Mouse (Mus musculus): ENCODE measurements around the gene Arhgap30. TPM values are rescaled to one million over a fixed set of nuclear protein-coding genes. Genes with fewer than 3 reads are reported as not detected.

Gene Arhgap30
- polyA plus RNA-seq, 1 experiment from 2014 or later, result 1.4 TPM

DNA sequence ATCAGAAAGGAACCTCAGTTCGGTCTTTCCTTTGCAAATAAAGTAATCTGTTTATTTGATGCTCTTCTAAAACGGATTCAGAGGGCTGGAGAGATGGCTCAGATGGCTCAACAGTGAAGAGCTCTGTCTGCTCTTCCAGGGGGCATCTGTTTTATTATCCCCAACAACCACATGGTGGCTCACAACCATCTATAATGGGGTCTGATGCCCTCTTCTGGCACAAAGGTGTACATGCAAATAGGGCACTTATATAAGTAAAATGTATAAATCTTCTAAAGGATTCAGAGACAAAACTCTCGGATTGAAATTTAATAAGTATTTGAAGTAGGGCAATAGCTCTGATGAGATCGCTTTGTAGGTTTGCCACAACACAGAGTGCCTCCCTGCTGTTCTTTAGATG, 30.3 kb upstream of the Arhgap30 start:
- H3K27ac ChIP-seq (replicated peaks), result no peak overlapping the region
- H3K4me3 ChIP-seq, result no peak overlapping the region
- no peaks in the 10 kb centered on the region for H3K27me3 ChIP-seq
- H3K9ac ChIP-seq (replicated peaks), result no peak overlapping the region
- no peak overlapping the region for H3K4me2 ChIP-seq (replicated peaks)
- no peaks in the 10 kb centered on the region for H3K9me3 ChIP-seq
- peaks cover 14% of the 10 kb centered on the region for H3K4me1 ChIP-seq
- H3K36me3 ChIP-seq, result peaks cover 21% of the 10 kb centered on the region; the same call in 1 of the 2 replicates
- WGBS, result 83% methylated on average over 4 of the region's 4 CpGs
- no peak for ATAC-seq (ENCODE audit: low FRiP score, low read depth)

DNA sequence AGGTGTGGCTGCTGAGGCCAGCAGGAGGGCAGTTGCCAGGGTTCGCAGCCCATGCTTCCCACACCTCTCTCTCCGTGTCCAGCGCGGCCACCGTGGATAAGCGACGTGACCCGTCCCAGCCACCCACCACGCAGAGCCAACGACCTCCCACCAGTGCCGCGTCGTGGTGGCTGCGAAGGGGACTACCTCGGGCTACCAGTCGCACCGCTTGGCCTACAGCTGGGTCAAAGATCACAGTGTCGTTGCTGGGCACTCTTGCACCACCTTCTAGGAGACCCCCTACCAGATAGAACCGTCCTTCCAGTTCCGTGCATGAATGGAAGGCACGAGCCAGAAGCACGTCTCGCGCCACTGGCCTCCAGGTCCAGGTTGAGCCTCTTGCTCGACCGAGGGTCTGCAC, 28.5 kb upstream of the Arhgap30 start:
- peak overlapping the region; percentile 76 for H3K4me2 ChIP-seq (replicated peaks)
- no peaks in the 10 kb centered on the region for H3K27me3 ChIP-seq
- H3K4me3 ChIP-seq, result peak overlapping the region; percentile 47
- H3K27ac ChIP-seq (replicated peaks), result peak overlapping the region; percentile 63
- no peaks in the 10 kb centered on the region for H3K9me3 ChIP-seq
- H3K36me3 ChIP-seq, result peaks cover 21% of the 10 kb centered on the region; the same call in 1 of the 2 replicates
- peaks cover 14% of the 10 kb centered on the region for H3K4me1 ChIP-seq
- no peak; the same call in 1 of the 2 replicates for ATAC-seq (ENCODE audit: low FRiP score, low read depth)
- 3% methylated on average over 26 of the region's 26 CpGs for WGBS
- peak overlapping the region; percentile 61 for H3K9ac ChIP-seq (replicated peaks)

DNA sequence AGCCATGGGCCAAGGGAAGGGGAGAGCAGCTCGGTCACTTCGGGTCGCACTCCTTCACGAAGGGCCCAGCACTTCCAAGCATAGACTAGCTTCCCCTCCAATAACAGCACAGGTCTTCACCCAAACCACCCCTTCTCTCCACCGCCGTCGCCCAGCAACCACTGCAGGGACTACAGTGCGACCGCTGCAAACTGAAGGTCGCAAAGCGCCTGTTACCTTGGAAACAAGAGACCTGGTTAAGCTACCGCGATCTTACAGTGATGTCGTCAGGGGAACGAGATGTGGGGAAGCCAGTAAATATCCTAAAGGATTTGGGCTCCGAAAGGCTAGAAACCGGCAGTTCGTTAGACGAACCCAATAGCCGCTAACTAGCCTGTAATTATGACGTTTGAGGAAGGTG, 28.1 kb upstream of the Arhgap30 start, which contains the start of gene Klhdc9:
Gene Klhdc9, minus strand, starts transcription at position 143 of the 400 bp plus-strand sequence.
- peak within 1 kb of the TSS; percentile 76 for H3K4me2 ChIP-seq (replicated peaks)
- under 1% methylated on average over 21 of the region's 21 CpGs for WGBS
- peak; percentile 95 for ATAC-seq (ENCODE audit: low FRiP score, low read depth)

DNA sequence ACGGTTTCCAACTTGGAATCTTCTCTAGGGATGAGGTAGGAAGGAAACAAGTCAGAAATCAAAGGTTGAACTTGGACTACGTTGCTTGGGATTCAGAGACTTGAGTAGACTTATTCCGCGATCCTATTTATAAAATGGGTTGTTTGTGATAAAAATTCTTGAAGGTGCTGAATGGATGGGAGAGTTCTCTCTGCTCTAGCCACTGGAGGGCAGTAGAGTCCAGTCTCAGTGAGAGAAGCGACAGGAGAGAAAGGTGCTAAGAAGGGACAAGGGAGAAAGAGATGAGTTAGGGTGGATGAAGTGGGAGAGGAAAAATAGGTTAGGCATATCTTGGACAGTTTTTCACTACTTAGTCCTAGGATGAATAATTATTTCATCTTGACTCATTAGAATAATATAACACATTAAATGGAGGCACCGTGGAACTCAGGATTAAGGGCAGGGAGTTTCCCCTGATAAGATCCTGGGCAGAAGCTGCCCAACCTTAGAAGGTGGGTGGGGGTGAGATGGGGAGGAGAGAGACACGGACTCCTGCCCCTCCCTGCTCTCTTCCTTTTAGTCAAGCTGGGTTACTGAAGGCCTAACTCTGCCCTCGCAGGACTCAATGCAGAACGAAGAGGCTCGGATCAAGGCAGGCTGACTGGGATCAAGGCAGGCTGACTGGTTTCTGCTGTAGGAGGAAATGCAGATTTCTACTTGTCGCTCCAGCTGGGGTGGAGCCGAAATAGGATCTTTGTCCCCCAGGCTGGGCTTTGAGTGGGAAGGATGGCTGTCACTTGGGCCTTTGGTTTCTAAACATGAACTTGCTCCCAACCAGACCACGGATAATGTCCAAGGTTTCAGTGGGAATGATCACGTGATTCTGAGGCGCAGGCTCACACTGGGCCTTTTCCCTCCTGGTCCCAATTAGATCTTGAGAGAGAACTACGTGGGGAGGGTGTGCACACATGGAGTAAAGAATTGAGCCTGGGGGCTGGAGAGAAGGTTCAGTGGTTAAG, 27.3 kb upstream of the Arhgap30 start:
- 32% methylated on average over 16 of the region's 16 CpGs for WGBS
- Histone ChIP-seq H3K4me1 (peaks cover 14% of the 10 kb centered on the region), H3K4me3 (peak overlapping the region; percentile 47), H3K27me3 (no peaks in the 10 kb centered on the region), H3K9ac (replicated peaks) (peak overlapping the region; percentile 61), H3K36me3 (peaks cover 19% of the 10 kb centered on the region; the same call in 1 of the 2 replicates), H3K9me3 (no peaks in the 10 kb centered on the region), H3K27ac (replicated peaks) (peak overlapping the region; percentile 63), H3K4me2 (replicated peaks) (peak overlapping the region; percentile 76)
- ATAC-seq (ENCODE audit: low FRiP score, low read depth), result peak; percentile 42

More for the DNA sequence above, 28.1 kb upstream of the Arhgap30 start, which contains the start of gene Klhdc9:
- peak within 1 kb of the TSS; percentile 61 for H3K9ac ChIP-seq (replicated peaks)
- H3K27me3 ChIP-seq, result no peaks in the 10 kb centered on the region
- H3K4me1 ChIP-seq, result peaks cover 14% of the 10 kb centered on the region
- H3K4me3 ChIP-seq, result peak within 1 kb of the TSS; percentile 47
- H3K36me3 ChIP-seq, result peaks cover 21% of the 10 kb centered on the region; the same call in 1 of the 2 replicates
- H3K9me3 ChIP-seq, result no peaks in the 10 kb centered on the region
- H3K27ac ChIP-seq (replicated peaks), result peak within 1 kb of the TSS; percentile 63

DNA sequence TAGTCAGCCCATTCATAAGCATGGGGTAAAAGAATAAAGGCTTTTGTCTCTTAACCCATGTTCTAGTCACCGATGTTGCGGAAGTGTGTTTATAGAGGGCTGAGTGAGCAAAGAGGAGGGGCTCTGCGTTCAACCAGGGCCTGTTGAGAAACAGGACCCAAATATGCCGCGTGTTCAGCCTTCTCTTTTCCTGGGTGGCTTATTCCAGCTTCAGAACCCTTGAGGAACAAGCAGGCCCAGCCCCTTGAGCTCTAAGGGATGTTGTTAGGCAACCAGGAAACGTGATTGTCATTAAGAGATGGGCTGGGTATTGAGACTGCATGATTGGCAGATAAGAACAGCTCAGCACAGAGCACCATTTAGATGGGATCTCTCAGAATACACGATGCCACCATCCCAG, 22.8 kb upstream of the Arhgap30 start:
- Histone ChIP-seq H3K36me3 (no peaks in the 10 kb centered on the region), H3K9ac (replicated peaks) (no peak overlapping the region), H3K27me3 (peaks cover 10% of the 10 kb centered on the region; the same call in 1 of the 2 replicates), H3K4me2 (replicated peaks) (no peak overlapping the region), H3K4me1 (peaks cover 3% of the 10 kb centered on the region; the same call in 1 of the 2 replicates), H3K4me3 (no peak overlapping the region), H3K9me3 (no peaks in the 10 kb centered on the region), H3K27ac (replicated peaks) (no peak overlapping the region)
- WGBS, result 67% methylated on average over 7 of the region's 7 CpGs
- no peak for ATAC-seq (ENCODE audit: low FRiP score, low read depth)

DNA sequence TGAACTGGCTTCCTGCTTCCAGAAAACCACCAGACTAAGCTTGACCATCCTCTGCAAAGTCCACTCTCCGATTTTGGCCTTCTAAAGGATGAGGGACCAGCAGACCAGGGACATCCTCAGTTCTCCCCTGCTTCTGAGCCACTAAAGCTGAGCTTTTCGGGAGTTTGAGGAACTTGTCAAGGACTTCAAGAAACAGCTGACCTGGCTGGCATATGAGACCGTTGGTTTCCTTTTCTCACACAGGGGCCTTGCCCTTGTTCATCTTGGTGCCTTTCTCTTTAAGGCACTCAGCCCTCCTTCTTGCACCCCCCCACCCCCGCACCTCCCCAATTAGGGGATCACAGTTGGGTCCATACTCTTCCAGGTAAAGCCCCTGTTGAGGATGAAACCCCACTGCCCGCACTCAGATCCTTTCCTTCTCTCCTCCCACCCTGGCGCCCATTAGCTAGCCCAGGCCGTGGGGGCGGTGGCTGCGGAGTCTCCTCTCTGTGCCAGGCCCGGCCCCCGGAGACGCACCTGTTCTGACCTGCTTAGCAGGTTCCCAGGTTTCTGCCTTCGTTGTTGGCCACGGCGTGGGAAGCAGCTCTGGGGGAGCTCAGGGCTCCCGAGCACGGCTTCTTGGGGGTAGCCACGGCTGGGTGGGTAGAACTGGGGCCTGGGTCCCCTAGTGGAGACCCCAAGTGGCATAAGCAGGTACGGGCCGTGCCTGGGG, 18.8 kb upstream of the Arhgap30 start, which contains the start of gene Nectin4:
Gene Nectin4, plus strand, starts transcription at position 255 of the 712 bp plus-strand sequence.
- no peaks in the 10 kb centered on the region for H3K9me3 ChIP-seq
- no peak for ATAC-seq (ENCODE audit: low FRiP score, low read depth)
- no peak within 1 kb of the TSS for H3K27ac ChIP-seq (replicated peaks)
- no peaks in the 10 kb centered on the region for H3K36me3 ChIP-seq
- H3K4me2 ChIP-seq (replicated peaks), result no peak within 1 kb of the TSS
- no peak within 1 kb of the TSS for H3K4me3 ChIP-seq
- WGBS, result 55% methylated on average over 20 of the region's 20 CpGs
- H3K27me3 ChIP-seq, result peaks cover 20% of the 10 kb centered on the region
- H3K4me1 ChIP-seq, result peaks cover 5% of the 10 kb centered on the region
- no peak within 1 kb of the TSS for H3K9ac ChIP-seq (replicated peaks)

DNA sequence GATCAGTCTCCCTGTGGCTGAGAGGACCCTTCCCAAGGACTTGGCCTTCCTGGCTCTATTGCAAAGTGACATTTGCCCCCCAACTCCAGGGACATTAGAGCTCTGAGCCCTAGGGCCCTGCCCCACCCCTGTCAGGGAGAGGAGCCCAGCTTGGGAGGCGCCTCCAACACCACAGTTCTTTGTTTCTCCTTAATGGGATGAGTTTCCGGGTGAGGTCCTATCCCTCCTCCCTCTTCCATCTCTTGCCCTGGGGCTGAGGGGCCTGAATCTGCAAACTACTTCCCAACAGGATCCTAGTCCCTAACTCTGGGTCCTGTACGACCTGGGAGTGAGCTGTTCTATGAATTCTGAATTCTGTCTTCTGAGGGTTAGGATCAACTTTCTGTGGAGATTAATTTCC, 15.9 kb upstream of the Arhgap30 start:
- H3K4me1 ChIP-seq, result peaks cover 5% of the 10 kb centered on the region
- H3K9me3 ChIP-seq, result no peaks in the 10 kb centered on the region
- no peak overlapping the region for H3K4me2 ChIP-seq (replicated peaks)
- H3K27me3 ChIP-seq, result peaks cover 23% of the 10 kb centered on the region
- no peak overlapping the region for H3K27ac ChIP-seq (replicated peaks)
- H3K9ac ChIP-seq (replicated peaks), result no peak overlapping the region
- 45% methylated on average over 3 of the region's 3 CpGs for WGBS
- ATAC-seq (ENCODE audit: low FRiP score, low read depth), result no peak
- H3K4me3 ChIP-seq, result no peak overlapping the region
- H3K36me3 ChIP-seq, result no peaks in the 10 kb centered on the region

DNA sequence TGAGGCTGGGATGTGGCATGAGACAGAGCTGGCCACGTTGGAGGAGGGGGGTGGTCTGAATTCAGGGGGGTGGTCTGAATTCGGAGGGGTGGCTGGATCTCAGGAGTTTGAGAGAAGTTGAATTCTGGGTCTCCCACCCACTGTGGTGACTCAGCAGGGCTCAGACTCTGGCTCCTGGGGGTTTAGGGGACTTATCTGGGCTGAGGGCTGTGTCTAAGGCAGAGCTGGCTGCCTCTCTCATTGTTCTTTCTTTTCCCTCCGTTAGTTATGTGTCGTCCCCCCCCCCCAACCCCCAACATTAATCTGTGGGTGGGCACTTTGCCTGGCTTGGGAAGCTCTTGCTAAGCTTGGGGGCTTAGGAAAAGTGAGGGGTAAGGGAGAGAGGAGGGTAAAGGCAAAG, 14.8 kb upstream of the Arhgap30 start:
- peaks cover 5% of the 10 kb centered on the region for H3K4me1 ChIP-seq
- H3K9me3 ChIP-seq, result no peaks in the 10 kb centered on the region
- no peak for ATAC-seq (ENCODE audit: low FRiP score, low read depth)
- WGBS, result 0% methylated on average over 4 of the region's 4 CpGs
- H3K9ac ChIP-seq (replicated peaks), result no peak overlapping the region
- peaks cover 32% of the 10 kb centered on the region for H3K27me3 ChIP-seq
- no peak overlapping the region for H3K27ac ChIP-seq (replicated peaks)
- H3K36me3 ChIP-seq, result no peaks in the 10 kb centered on the region
- no peak overlapping the region for H3K4me3 ChIP-seq
- no peak overlapping the region for H3K4me2 ChIP-seq (replicated peaks)

DNA sequence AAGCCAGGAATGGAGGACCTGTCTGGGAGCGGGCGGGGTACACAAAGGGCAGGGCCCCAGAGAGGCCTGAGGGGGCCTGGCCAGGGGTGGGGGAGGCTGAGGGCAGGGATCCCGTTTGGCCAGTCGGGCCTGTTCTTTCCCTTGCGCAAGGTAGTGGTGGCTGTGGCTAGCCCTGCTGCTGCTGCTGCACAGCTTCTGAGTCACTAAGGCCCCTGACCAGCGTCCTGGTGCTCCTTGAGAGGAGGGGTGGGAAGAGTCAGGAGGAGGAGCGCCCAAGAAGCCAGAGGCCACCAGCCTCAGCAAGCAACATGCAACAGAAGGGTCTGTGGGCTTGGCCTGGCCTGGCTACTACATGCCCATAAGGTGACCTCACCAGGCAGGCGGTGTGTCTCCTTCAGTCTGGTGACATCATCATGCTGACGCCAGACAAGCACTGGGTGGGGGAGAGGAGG, 13.1 kb upstream of the Arhgap30 start:
- ATAC-seq (ENCODE audit: low FRiP score, low read depth), result no peak
- Histone ChIP-seq H3K9ac (replicated peaks) (no peak overlapping the region), H3K4me3 (no peak overlapping the region), H3K4me2 (replicated peaks) (no peak overlapping the region), H3K36me3 (no peaks in the 10 kb centered on the region), H3K9me3 (no peaks in the 10 kb centered on the region), H3K4me1 (peaks cover 16% of the 10 kb centered on the region), H3K27me3 (peaks cover 37% of the 10 kb centered on the region), H3K27ac (replicated peaks) (no peak overlapping the region)
- 38% methylated on average over 8 of the region's 9 CpGs for WGBS

DNA sequence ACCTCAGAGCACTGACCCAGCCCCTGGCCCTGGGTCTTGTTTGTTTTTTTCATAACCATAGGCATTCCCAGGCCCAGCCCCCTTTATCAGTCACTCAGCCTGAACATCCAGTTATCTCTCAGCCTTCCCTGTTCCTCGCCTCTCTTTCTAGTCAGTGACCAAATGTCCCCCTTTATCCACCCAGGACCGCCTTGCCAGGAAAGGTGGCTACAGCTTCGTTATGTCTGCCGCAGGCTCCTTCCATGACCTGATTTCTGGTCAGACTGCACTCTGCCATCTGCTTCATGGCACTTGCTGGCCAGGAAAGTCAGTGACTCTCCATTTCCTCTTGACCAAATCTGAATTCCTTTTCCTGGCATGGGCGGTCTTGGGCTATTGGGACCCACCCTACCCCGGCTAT, 10.5 kb upstream of the Arhgap30 start:
- WGBS, result 89% methylated on average over 6 of the region's 6 CpGs
- Histone ChIP-seq H3K4me2 (replicated peaks) (no peak overlapping the region), H3K27ac (replicated peaks) (no peak overlapping the region), H3K9me3 (no peaks in the 10 kb centered on the region), H3K27me3 (peaks cover 39% of the 10 kb centered on the region), H3K36me3 (no peaks in the 10 kb centered on the region), H3K4me3 (no peak overlapping the region), H3K4me1 (peaks cover 16% of the 10 kb centered on the region), H3K9ac (replicated peaks) (no peak overlapping the region)
- no peak for ATAC-seq (ENCODE audit: low FRiP score, low read depth)

DNA sequence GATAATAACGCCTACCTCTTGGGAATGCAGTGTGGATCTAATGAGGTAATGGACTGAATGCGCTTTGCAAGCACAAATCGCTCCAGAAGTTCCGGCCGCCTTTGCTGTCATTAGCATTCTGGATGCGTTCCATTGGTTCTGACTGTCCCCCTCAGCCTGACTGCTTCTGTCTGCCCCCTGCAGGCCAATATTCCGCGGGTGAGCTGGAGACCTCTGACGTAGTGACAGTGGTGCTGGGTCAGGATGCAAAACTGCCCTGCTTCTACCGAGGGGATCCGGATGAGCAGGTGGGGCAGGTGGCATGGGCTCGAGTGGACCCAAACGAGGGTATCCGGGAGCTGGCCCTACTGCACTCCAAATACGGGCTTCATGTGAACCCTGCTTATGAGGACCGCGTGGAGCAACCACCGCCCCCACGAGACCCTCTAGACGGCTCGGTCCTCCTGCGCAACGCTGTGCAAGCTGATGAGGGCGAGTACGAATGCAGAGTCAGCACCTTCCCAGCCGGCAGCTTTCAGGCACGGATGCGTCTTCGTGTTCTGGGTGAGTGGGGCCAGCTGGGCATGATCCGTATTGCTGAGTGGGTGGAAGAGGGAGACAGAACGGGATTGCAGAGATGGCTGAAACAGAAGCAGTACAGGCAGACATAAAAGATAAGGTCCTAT, 8.7 kb upstream of the Arhgap30 start:
- Histone ChIP-seq H3K27ac (replicated peaks) (no peak overlapping the region), H3K36me3 (no peaks in the 10 kb centered on the region), H3K4me2 (replicated peaks) (peak overlapping the region; percentile 50), H3K4me3 (peak overlapping the region; percentile 31), H3K27me3 (peaks cover 43% of the 10 kb centered on the region), H3K9me3 (no peaks in the 10 kb centered on the region), H3K4me1 (peaks cover 11% of the 10 kb centered on the region), H3K9ac (replicated peaks) (peak overlapping the region; percentile 29; the same call in 1 of the 2 replicates)
- 2% methylated on average over 31 of the region's 31 CpGs for WGBS
- peak; percentile 85 for ATAC-seq (ENCODE audit: low FRiP score, low read depth)
